Comparison of ENCODE assay signal across 26 mouse cellular contexts in the genomic region with DNA sequence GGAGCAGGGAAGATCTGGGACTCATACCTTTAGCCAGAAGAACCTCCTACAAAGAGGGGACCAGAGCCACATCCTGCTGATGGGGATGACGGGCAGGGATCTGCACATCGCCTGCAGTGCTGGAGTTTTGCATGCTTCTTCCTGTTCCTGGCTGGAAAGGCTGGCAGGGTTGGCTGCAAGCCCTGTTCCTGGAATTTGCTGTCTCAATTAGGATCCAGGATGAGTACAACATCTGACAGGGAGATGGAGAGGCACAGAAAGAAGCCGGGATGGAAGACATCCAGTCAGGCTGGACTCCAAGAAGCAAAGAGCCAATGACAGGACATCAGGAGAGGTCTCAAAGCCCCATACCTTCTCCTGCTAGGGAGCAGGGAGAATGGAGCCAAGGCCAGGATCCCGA. TPM values are rescaled to one million over a fixed set of nuclear protein-coding genes. Genes with fewer than 3 reads are reported as not detected.
DNase-seq lines count a peak whose midpoint lies in the region; ATAC-seq and TF ChIP-seq lines count a peak whose summit lies in the region.
"Had no signal": no experiment of that assay in that cellular context is flagged by ENCODE, and none has a peak within 500 bp of the region (broad histone marks: within the 10 kb centered on the region; RNA-seq: fewer than 3 reads in every experiment).

No protein-coding gene starts in this region.

- H3K27me3 ChIP-seq in hindbrain, postnatal 0 days (ENCODE audit: insufficient read depth, low read length): no peaks in the 10 kb centered on the region
- H3K27me3 ChIP-seq in hindbrain, embryonic 14.5 days (ENCODE audit: control insufficient read depth, insufficient read depth, low read length): no peaks in the 10 kb centered on the region
- H3K27me3 ChIP-seq: hindbrain, embryonic 15.5 days had no signal

- no peak overlapping the region for H3K9ac ChIP-seq in hindbrain, postnatal 0 days (replicated peaks; ENCODE audit: low read length)
- H3K9ac ChIP-seq in hindbrain, embryonic 14.5 days: no peak overlapping the region
- H3K9ac ChIP-seq: embryonic facial prominence, embryonic 13.5 days; forebrain, embryonic 13.5 days; forebrain, postnatal 0 days; heart, embryonic 12.5 days; hindbrain, embryonic 15.5 days had no signal

- H3K4me3 ChIP-seq in hindbrain, postnatal 0 days (ENCODE audit: low read length): no peak overlapping the region
- no peak overlapping the region for H3K4me3 ChIP-seq in hindbrain, embryonic 14.5 days (replicated peaks; ENCODE audit: low read length)
- H3K4me3 ChIP-seq in left cerebral cortex, adult 2 months: no peak overlapping the region
- H3K4me3 ChIP-seq: embryonic facial prominence, embryonic 13.5 days; forebrain, embryonic 13.5 days; heart, embryonic 12.5 days; hindbrain, embryonic 10.5 days; hindbrain, embryonic 15.5 days had no signal

- peak; percentile 44 for DNase-seq in hindbrain, postnatal 0 days (ENCODE audit: low spot score)
- DNase-seq in hindbrain, embryonic 14.5 days (ENCODE audit: low spot score): no peak
- DNase-seq in left cerebral cortex, postnatal 14 days (ENCODE audit: low spot score in 2 of 2): peak; percentile 8 to 17
- DNase-seq in left cerebral cortex, adult 2 months (ENCODE audit: extremely low spot score in 1 of 2, low spot score in 2 of 2): no peak
- peak; percentile 3 to 10 for DNase-seq in right cerebral cortex, adult 2 months (ENCODE audit: low spot score in 2 of 2)
- no peak for DNase-seq in right cerebral cortex, postnatal 14 days
- peak; percentile 8 for DNase-seq in telencephalon, adult 2 months (ENCODE audit: low read depth, low spot score)
- DNase-seq: adrenal gland, postnatal 14 days; cerebellum, adult 8-10 months; cerebellum, postnatal 36 days; forebrain, postnatal 0 days; gastrocnemius, postnatal 25 days had no signal

- H3K36me3 ChIP-seq in hindbrain, postnatal 0 days (ENCODE audit: insufficient read depth, low read length): no peaks in the 10 kb centered on the region
- H3K36me3 ChIP-seq in hindbrain, embryonic 14.5 days (replicated peaks; ENCODE audit: control insufficient read depth, insufficient read depth): no peaks in the 10 kb centered on the region
- H3K36me3 ChIP-seq: embryonic facial prominence, embryonic 13.5 days; heart, embryonic 12.5 days; hindbrain, embryonic 10.5 days; hindbrain, embryonic 15.5 days had no signal

- H3K9me3 ChIP-seq in hindbrain, postnatal 0 days (ENCODE audit: low read length): no peaks in the 10 kb centered on the region
- no peaks in the 10 kb centered on the region for H3K9me3 ChIP-seq in hindbrain, embryonic 14.5 days (ENCODE audit: control insufficient read depth, low read length)
- H3K9me3 ChIP-seq: forebrain, embryonic 13.5 days; heart, embryonic 12.5 days; hindbrain, embryonic 10.5 days; hindbrain, embryonic 15.5 days had no signal

- intact Hi-C loops in left cerebral cortex, postnatal 14 days (cut with DNase I): no loop called here
- intact Hi-C loops in left cerebral cortex, adult 2 months (cut with DNase I): no loop called here

- no peak overlapping the region for H3K27ac ChIP-seq in hindbrain, postnatal 0 days
- H3K27ac ChIP-seq in hindbrain, embryonic 14.5 days: no peak overlapping the region
- no peak overlapping the region for H3K27ac ChIP-seq in left cerebral cortex, adult 2 months
- H3K27ac ChIP-seq: embryonic facial prominence, embryonic 13.5 days; forebrain, embryonic 13.5 days; hindbrain, embryonic 10.5 days; hindbrain, embryonic 15.5 days had no signal

- 53% methylated on average over 4 of the region's 4 CpGs for WGBS in hindbrain, postnatal 0 days
- WGBS in hindbrain, embryonic 14.5 days: 77% methylated on average over 4 of the region's 4 CpGs

- H3K4me2 ChIP-seq in hindbrain, postnatal 0 days (ENCODE audit: low read depth, low read length): no peak overlapping the region
- no peak overlapping the region for H3K4me2 ChIP-seq in hindbrain, embryonic 14.5 days (replicated peaks)
- H3K4me2 ChIP-seq: embryonic facial prominence, embryonic 13.5 days; forebrain, embryonic 13.5 days; heart, embryonic 12.5 days; hindbrain, embryonic 15.5 days had no signal

- TF ChIP-seq CTCF in hindbrain, postnatal 0 days (IDR thresholded peaks at IDR 0.05; ENCODE audit: low read depth): no peak
- no peak for TF ChIP-seq CTCF in left cerebral cortex, adult 2 months (IDR thresholded peaks at IDR 0.05)

- no peaks in the 10 kb centered on the region for H3K4me1 ChIP-seq in hindbrain, postnatal 0 days (ENCODE audit: insufficient read depth, low read length)
- H3K4me1 ChIP-seq in hindbrain, embryonic 14.5 days (replicated peaks; ENCODE audit: control insufficient read depth, insufficient read depth, low read length): no peaks in the 10 kb centered on the region; the same call in 1 of the 2 replicates
- H3K4me1 ChIP-seq: embryonic facial prominence, embryonic 13.5 days; heart, embryonic 12.5 days; hindbrain, embryonic 15.5 days had no signal

- no peak for ATAC-seq in hindbrain, postnatal 0 days
- no peak for ATAC-seq in hindbrain, embryonic 14.5 days (ENCODE audit: low FRiP score)
- ATAC-seq: activated CD4-positive, CD25-positive, alpha-beta regulatory T cell, adult 4 months; forebrain, embryonic 13.5 days; forebrain, postnatal 0 days; Patski had no signal

RNA-seq across cellular contexts. Expression of a gene that starts 45.1 kb away (rescaled TPM):
- total RNA-seq in hindbrain, postnatal 0 days (2014; rRNA removed): 26.2 and 31.0 TPM in 2 replicates
- polyA plus RNA-seq in hindbrain, postnatal 0 days (2015; fragmentation: Nextera tagmentation; extraction: Ambion mirVana): 14.0 and 15.2 TPM in 2 replicates
- 20.4 and 23.1 TPM in 2 replicates for polyA plus RNA-seq in hindbrain, embryonic 14.5 days (2014; fragmentation: Nextera tagmentation; extraction: Ambion mirVana)
- total RNA-seq in left cerebral cortex, postnatal 14 days (2021): under 1 TPM in 1 of 2 experiments, not detected in 1; 0.27 TPM
- total RNA-seq in left cerebral cortex, adult 2 months (2021): not detected
- total RNA-seq: adrenal gland, adult 18-20 months; adrenal gland, postnatal 14 days; CH12.LX; gastrocnemius, adult 18-20 months; gastrocnemius, postnatal 25 days; granulocyte monocyte progenitor cell, adult 5-6 weeks; heart, adult 8-10 months; heart, postnatal 25 days had no signal
- polyA plus RNA-seq: activated CD4-positive, CD25-positive, alpha-beta regulatory T cell, adult 4 months; heart, embryonic 16.5 days had no signal

Comparison
In these comparisons a context has a peak if more than half of its experiments do, and no peak if none do; other contexts are left out.
1. DNase-seq: peak in hindbrain, postnatal 0 days (single experiment), left cerebral cortex, postnatal 14 days (2 of 2), right cerebral cortex, adult 2 months (2 of 2) and telencephalon, adult 2 months (single experiment); none in hindbrain, embryonic 14.5 days (single experiment), left cerebral cortex, adult 2 months (0 of 2) and right cerebral cortex, postnatal 14 days (single experiment).
2. RNA of a gene that starts 45.1 kb away (total RNA-seq): 26.2 to 31.0 TPM in hindbrain, postnatal 0 days; 0.27 TPM in left cerebral cortex, postnatal 14 days and not detected in left cerebral cortex, adult 2 months; every median in the first group is over 10 times any median in the second.